Mouse (Mus musculus) brain, embryonic 14.5 days (tissue): ENCODE data around the gene Ddx28.
"Not testable (repeated sequence)": the region's sequence is repeated elsewhere in the genome, so short reads cannot be mapped to it uniquely, and the experiment has no call there.

Experiments
- CTCF ChIP-seq: fragments of 200-500 bp; IDR thresholded peaks from 2 replicates; pipeline ENCODE4 v1.5.1; 2012; ENCODE audit warnings: inconsistent platforms, mild to moderate bottlenecking, moderate library complexity, borderline replicate concordance; ENCODE audit not compliant: insufficient read depth, insufficient read length; ENCODE audit errors: extremely low read depth
- POLR2A ChIP-seq: fragments of 200-500 bp; IDR thresholded peaks from 2 replicates; pipeline ENCODE4 v1.6.1; 2012; ENCODE audit warnings: mild to moderate bottlenecking, inconsistent platforms, borderline replicate concordance; ENCODE audit not compliant: poor library complexity, insufficient read depth, insufficient read length, severe bottlenecking; ENCODE audit errors: extremely low read depth

DNA sequence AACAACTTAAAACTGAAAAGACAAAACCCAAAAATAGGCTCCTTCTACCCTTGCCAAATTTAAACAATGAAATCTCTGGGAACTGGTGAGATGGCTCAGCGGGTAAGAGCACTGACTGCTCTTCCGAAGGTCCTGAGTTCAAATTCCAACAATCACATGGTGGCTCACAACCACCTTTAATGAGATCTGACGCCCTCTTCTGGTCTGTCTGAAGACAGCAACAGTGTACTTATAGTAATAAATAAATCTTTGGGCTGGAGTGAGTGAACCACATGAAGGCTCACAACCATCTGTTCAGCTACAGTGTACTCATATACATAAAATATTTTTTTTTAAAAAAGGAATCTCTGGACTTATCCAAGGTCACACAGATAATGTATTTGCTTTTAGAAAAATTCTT, 3.8 kb downstream of the Ddx28 start:
- not testable (repeated sequence) for TF ChIP-seq CTCF, POLR2A
